Mouse (Mus musculus) brain, embryonic 18.5 days (tissue): ENCODE measurements around the gene Alyref.

Source experiments
- DNase-seq: peaks from one replicate; pipeline ENCODE4 v3.0.0-alpha.2; 2012; ENCODE audit warnings: low read depth, low spot score

The Alyref gene

GRCm38 (mm10) chr11:120547469-120547868 lies 50.7 kb downstream of the Alyref start:
- no peak for DNase-seq

GRCm38 (mm10) chr11:120545964-120546363 lies 52.2 kb downstream of the Alyref start:
- no peak for DNase-seq

- DNase-seq, result no peak
Observed at GRCm38 (mm10) chr11:120542376-120542775, 55.8 kb downstream of the Alyref start.
